Mouse (Mus musculus): Measurements from ENCODE around the gene Lpcat1. TPM values are rescaled to one million over a fixed set of nuclear protein-coding genes. Genes with fewer than 3 reads are reported as not detected.

Lpcat1 gene
- total RNA-seq, 2 experiments from 2014 or later: 2.8 to 3.5 TPM

GRCm38 (mm10) chr13:73536824-73537223 is 69.8 kb downstream of the Lpcat1 start:
- no peak for DNase-seq

DNA sequence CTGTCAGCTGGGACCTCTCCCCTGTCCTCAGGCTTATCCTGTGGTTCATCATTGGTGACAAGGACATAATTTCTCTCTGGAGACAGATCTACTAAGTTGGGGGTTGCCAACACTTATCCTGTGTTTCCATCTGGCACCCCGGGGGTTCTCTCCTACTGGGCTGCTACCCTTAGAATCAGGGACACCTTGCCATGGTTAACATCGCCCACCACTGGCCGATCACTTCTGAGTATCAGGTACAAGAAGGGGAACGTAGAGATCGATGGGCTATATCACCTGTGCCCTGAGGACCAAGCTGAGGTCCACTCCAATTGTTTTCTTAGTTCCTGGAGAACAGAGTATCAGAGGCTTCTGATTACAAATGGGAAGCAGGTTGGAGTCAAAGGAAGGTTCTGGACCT is 97.2 kb downstream of the Lpcat1 start:
- DNase-seq: no peak

Other genes starting within 250 kb of the Lpcat1 start
- gene Irx4, start 206.7 kb upstream of the Lpcat1 start, total RNA-seq (2021): not detected
- 10 to 100 TPM; 44.8 to 46.9 TPM for gene Mrpl36, start 138.7 kb upstream of the Lpcat1 start, total RNA-seq (2021)
- 100 to 1,000 TPM; 429 to 436 TPM for gene Ndufs6, start 138.7 kb upstream of the Lpcat1 start, total RNA-seq (2021)
- not detected for gene Slc6a3, start 69.5 kb downstream of the Lpcat1 start, total RNA-seq (2021)
- gene Clptm1l, start 136.8 kb downstream of the Lpcat1 start, total RNA-seq (2021): 10 to 100 TPM; 30.6 to 37.1 TPM
- under 1 TPM; 0.31 to 0.32 TPM for gene Tert, start 159.7 kb downstream of the Lpcat1 start, total RNA-seq (2021)
- under 1 TPM in 1 of 2 experiments, not detected in 1; 0.49 TPM for gene Slc6a18, start 210.8 kb downstream of the Lpcat1 start, total RNA-seq (2021)
- gene Slc6a19, start 237.7 kb downstream of the Lpcat1 start, total RNA-seq (2021): under 1 TPM in 1 of 2 experiments, not detected in 1; 0.70 TPM